Mouse (Mus musculus): ENCODE measurements at regions not wholly inside any gene's neighbourhood (a gene's known extent, or its start where the extent isn't known, plus 50 kb on each side); places are given as distances from the start of the nearest gene placed in this dataset.

DNA sequence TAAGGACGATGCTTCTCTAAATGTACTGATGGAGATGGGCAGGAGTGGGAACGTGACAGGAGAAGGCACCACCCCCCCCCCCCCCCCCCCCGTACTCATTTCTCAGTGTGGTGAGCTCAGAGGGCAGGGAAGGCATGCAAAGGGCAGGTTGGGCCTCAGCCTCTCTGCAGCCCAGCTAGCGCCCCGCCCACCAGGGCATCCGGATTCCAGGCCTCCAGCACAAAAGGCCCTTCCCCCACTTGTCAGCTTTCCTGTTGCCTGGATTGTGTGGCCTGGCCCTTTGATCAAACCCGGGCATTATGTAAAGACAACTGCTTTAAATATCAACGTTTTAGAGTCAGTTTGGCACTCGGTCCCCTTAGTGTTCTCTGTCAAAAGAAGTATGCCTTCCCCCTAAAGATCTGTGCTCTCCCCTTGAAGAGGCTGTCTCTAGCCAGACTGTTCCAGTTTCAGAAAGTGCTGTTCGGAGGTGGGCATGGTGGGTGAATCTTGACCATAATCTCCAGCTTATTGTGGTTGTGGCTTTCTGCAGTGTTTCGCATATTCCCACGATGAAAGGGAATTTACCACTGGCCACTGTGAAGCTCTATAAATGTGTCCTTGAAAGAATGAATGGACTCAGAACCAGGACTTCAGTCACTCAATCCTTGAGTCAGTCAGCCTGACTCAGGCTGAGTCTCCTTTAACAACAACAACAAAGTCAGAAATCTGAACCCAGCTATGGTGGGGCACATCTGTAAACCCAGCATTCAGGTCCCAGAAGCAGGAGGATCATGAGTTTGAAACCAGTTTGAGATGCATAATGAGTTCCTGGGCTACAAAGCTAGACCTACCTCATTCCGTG is 192.4 kb upstream of the Klf3 start:
- no peak for DNase-seq

DNA sequence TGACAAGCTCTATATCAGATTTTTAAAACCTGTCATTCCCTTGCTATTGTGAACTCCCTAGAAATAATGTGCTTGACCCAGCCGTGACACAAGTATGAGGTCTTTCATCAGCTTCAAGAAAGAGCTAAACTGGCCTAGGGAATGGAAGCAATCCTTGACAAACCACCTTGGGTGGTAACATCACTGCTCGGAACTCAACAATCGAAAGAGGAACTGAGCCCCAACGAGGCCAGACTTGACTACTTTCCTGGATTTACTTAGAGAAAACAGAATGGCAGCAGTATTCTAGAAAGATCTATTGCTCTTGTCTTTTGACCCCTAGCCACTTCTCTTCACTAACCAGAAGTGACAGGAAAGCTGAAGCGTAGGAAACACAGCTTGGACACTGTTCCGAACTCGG is 191.2 kb upstream of the Klf3 start:
- no peak for DNase-seq

DNA sequence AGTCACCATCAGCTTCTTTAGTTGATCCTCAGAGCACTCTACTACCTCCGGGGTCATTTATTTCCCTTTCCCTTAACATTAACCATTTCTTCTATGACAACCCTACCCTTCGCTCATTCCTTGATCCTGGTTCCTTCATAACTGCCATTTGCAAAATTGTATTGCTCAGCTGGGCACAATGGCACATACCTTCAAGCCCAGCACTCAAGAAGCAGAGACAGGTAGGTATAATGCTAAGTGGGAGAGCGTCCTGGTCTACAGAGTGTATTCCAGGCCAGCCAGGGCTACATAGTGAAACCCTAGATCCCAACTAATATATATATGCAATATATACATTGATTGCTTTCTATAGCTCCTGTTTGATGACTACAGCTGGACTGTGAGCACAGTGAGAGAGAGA is 189.5 kb upstream of the Klf3 start:
- DNase-seq, result no peak

DNA sequence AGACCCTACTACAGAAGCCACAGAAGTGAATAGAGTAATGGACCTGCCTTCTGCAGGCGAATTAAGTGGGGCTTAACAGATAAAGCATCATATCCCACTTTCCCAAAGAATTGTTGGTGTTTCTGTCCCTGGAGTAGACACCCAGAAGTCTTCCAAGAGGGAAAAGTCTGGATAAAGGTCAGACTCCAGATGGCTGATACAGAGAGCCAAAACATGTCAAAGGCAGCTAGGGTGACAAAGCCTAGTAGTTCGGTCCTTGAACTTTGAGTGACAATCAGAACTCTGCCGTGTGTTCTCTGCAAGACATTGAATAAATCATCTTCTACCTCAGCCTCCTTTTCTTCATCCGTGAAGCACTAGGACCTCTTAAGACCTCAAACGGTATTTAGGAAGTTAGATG is 185.1 kb upstream of the Klf3 start:
- DNase-seq, result no peak

DNA sequence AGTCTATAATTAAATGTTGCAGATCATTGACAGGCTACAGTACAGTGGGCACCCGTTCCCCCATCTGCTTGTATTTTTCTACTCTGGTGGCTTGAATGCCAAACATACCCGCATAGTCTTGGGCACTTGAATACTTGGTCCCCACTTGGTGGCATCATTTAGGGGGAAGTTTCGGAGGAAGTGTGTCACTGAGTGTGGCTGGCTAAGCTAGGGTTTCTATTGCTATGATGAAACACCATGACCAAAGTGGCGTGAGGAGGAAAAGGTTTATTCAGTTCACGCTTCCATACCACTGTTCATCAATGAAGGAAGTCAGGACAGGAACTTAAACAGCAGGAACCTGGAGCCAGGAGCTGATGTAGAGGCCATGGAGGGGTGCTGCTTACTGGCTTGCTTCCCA is 183.4 kb upstream of the Klf3 start:
- no peak for DNase-seq

DNA sequence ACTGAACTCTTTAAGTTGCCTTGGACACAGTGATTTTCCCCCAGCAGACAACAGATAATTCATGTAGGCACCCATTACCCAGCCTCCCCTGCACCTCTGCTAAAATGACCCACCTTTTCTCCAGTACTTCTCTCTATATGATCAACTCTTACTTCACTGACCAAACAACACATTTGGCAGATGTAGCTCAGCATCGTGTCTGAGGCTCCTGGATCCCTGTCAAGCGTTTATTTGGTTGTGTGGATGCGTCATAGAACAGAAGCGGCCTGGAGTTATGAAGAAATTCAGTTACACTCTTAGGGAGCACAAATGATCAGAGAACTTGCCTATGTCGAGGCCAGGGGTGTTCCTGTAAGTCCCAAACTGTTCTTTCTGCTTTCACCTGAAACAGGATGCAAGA is 182.5 kb upstream of the Klf3 start:
- no peak for DNase-seq

DNA sequence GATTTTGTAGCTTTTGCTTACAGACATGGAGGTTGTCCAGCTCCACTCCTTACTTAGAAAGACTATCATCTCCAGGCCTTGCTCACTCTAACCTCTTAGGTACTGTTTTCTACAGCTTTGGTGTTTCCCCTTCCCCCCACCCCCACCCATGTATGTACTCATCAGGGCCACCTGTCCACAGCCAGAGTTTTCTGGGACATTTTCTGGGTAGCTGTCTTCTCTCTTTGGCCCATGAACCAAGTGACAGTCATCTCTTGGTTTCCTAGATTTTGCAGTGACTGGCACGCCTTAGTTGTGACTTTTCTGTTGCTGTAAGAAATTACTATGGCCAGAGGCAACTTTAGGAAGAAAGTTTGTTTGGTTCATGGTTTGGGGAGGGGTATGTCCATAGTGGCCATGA is 181.8 kb upstream of the Klf3 start:
- no peak for DNase-seq

DNA sequence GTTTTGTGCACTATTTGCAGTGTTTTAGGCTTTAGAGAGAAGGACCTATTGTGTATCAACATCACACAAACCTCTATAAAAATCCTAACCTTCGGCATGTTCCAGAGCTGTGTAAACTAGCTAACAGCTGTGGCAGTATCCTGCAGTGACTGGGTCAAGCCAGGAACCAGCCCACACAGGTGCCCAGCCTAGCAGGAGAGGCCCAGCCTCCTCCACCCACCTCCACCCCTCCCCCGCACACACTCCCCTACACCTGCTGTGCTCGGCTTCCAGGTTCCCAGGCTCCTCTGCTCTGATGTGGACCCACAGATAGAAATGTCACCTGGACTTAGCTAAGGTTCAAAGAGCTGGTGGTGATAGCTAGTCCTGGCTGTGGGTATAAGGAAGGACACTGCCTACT is 179.5 kb upstream of the Klf3 start:
- no peak for DNase-seq

DNA sequence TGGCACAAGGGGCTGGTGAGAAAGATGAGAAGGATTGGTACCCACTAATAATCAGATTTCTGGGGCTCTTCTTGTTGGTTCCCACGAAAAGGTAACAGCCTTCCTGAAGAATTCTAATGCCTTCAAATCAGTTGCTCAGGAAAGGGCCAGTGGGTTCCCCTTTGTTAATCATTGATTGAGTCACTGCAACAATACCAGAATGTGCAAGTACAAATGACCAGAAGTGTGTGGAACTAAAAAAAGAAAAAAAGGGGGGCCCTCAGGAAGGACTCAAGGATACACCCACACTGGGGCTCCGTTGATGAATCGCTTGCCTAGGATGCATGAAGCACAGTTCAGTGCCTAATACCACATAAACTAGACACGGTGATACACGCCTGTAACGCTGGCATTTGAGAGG is 179.0 kb upstream of the Klf3 start:
- DNase-seq, result no peak

DNA sequence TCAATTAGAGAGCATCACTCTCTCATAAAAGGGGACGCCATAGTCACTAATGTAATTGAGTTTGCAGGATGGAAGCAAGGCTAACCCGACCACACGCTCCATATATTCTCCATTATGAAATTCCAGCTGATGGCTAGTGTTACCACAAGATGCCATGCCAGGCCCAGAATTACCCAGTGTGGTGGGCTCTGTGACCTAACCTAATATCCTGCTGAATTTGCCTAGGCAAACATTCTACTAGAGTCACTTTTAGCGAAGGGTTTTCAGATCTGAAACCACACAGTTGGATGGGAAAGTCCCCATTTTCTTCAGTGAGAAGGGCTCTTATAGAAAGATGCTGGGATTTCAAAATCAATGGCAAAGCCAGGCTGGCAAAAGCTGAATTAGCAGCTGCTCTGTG is 177.8 kb upstream of the Klf3 start:
- no peak for DNase-seq

DNA sequence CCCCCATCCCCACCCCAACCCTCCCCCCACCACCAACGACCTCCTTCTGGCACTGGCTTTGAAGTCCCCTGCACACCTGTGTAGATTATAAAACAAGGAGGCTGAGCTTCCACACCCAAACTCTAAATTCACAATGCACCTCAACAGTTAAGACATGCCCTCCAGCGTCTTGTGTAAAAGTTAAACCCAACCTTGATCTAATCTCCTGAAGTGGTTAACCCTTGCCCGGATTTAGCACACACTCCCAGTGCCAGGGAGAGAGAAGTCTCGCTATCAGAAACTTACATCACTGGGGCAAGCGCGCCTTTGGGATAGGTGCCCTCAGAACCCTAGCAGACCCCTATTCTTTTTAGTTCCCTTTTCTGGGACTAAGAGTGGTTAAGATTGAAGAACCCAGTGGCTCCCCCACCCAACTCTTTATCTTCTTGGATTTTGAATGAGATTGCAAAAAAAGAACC is 177.3 kb upstream of the Klf3 start:
- DNase-seq, result no peak

DNA sequence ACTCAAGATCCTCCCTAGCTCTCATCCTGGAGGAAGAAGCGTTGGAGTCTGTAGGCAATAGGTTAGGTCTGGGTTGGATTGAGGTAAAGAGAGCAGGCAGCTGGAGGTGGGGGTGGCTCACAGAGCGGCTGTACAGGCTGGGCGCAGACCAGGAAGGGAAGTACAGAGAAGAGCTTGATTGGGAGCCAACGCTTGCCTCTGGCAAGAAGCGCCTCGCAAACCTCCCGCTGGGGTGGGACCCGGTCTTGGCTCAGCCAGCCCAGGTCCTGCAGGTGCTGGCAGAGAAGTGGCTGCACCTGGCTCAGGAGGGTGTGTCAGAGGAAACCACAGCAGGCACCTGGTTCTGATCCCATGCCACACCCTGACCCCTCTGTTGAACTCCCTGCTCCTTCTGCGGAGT is 176.8 kb upstream of the Klf3 start:
- DNase-seq, result peak; percentile 36

DNA sequence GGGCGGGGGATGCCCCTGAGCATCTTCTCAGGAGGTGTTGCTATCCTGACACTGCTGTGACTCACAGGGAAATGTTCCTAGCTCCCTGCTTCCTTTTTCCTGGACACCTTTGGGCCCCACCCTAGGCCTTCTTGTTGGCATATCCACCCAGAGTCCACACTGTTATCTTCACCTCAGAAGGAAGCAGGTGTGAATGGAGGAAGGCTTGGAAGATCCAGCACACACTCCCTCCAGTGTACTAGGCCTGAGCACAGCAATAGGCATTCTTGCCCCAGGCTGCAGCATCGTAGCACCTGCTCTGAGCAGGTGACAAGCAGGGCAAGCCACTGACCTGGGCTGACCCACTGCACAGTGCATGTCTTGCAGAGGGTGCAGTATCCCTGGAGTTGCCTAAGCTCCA is 172.6 kb upstream of the Klf3 start:
- DNase-seq, result no peak

DNA sequence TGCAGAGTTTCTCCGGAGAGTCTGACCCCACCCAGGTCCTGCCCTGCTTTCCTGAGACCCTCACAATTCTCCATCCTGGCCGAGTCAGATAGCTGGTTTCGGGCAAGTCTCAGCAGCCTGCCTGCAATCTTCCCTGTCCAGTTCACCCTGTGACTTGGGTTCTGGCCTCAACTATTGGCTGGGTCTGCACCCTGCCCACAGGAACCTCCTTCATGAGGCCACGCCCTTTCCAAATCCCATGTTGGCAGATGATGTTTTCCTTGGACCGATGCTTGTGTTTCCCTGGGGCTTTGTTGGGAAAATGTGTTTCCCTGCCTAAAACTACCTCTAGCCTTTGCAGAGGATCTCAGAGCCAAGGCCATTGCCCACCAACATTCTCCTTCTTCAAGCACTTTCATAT is 171.0 kb upstream of the Klf3 start:
- no peak for DNase-seq

DNA sequence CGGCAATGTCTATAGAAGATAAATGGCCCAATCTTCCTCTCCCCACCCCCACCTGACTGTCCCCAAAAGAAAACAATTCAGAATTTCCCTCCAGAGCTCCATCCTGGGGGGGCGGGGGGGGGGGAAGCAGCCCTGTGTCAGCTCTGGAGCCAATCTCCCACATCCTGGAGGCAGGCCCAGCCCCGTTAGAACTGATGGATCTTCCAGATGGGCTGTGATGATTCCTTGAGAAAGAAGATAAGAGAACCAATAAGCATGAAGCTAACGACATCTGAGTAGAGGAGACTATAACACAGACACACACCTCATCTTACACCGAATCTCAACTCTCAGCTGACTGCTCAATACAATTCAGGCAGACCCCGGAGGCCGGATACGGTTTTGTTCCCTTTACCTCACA is 169.2 kb upstream of the Klf3 start:
- DNase-seq, result no peak

DNA sequence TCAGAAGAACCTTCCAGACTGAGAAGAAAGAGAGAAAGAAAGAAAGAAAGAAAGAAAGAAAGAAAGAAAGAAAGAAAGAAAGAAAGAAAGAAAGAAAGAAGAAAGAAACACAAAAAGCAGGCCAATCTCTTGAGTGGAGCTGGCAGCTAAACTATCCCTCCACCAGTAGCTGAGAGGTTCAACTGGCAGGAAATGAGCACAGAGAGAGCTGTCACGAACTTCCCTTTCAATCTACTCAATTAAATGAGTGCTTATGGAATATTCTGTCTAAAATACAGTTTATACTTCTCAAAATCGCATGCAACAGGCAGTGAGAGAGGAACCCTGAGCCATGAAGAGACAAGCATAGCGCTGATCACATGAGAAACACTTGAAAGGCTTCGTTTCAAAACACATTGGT is 168.5 kb upstream of the Klf3 start:
- no peak for DNase-seq

DNA sequence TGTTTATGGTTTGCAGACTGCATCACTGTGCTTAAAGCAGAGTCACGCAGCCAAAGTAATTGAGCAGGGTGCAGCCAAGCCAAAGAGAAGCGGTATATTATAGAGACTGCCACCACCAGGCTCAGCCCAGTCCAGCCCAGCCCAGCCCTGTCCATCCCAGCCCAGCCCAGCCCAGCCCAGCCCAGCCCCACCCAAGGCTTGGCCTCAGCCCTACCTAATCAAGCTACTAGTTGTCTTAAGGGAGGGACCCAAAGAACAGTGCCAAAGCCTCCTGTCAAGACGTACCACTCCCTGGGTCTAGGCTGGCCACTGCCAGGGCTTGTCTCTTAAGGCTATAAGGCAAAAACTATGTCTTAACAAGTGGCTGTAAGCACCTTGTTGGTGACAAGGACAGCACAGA is 166.9 kb upstream of the Klf3 start:
- DNase-seq, result no peak

DNA sequence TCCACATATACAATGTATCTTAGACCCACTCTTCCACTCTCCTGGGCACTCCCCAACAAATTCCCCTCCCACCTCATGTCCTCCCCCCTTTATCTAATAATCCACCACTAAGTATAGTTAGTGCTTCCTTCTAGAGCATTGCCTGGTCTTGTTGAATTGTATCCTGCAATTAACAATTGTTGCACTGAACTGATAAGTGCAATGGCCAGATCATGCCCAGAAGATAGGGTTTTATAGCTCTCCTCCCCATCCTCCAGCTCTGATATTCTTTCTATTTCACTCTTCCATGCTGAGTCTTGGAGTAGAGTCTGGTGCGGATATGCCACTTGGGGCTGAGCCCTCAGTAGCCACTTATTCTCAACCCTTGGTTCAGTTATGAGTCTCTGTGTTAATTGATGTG is 159.6 kb upstream of the Klf3 start:
- no peak for DNase-seq

DNA sequence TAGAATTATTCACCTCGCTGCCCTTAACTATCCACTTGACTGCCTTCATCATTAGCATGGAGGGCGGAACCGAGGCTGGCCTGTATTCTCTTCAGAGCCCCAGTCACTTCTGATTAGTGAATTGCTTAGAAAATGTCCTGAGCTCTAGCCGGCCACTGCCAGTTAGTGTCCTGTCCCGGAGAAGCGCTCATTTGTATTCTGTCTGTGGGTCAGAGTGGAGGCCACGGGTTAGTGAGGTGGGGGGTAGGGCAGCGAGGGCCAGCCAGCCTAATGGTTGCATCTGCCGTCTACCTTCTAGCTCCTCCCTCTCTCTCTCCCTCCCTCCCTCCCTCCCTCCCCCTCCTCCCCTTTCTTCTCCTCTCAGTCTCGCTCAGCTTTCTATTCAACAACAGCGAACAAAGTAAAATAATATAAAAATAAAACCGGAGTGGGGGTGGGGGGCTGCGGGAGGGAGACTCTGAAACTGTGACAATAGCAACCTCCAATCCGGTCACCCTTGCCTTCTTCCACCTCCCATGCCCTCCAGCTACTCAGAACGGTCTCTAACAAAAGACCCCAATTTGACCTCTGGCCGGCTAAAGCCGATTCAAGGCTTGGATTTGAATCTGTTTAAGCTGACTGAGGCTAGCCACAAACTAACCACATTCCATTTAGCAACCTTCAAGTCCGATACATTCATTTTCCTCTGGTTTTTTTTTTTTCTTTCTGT is 155.6 kb upstream of the Klf3 start:
- DNase-seq, result peak; percentile 23

DNA sequence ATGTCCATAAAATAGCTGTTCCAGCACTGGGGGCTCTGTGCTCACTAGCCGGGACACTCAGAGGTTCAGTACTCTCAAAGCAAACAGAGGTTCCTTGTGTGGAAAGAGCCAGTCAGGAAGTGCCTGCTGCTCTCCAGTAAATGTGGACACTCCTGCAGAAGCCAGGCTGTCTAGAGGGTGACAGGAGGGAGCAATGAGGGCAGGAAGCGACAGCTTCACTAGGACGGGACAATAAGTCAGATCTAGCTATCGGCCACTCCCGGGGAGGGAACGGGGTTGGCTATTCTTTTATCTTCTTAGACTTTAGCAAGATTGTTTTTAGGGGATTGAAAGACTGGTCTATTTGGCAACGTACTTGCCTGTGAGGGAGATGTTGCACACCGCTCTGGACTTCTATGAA is 154.7 kb upstream of the Klf3 start:
- no peak for DNase-seq

DNA sequence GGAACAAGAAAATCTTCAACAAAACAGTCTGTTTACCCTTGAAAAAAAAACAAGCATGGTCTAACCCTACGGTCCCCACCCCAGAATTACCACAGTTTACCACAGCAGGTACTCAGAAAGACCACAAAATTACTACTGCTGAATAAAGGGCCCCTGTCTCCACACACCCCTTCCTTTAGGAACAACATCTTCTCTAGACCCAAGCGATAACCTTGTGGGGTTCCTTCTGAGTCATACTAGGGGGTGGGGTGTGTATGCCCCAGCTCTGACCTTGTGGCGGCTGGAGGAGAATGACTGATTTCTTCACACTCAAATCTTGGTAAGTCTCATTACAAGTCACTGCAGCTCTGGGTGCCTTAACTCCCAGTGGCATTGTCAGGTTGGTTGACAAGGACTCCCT is 151.8 kb upstream of the Klf3 start:
- DNase-seq, result no peak

DNA sequence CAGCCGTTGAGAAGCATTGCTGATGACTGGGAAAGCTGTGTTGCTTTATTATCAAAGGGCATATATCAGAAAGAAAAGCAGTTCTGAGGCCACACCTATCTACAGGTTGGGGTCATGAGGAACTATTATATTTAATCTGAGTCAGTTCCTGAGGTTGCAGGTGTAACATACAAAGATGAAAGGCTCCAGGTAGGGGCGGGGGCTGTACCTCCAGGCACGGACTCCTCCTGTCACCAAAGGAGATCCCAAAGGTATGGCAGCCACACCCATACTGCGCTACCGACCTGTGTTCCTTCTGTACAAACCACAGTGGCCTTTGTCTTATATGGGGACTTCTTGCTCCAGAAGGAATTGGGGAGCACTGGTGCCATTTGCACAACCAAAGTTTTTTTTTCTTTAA is 149.4 kb upstream of the Klf3 start:
- no peak for DNase-seq

DNA sequence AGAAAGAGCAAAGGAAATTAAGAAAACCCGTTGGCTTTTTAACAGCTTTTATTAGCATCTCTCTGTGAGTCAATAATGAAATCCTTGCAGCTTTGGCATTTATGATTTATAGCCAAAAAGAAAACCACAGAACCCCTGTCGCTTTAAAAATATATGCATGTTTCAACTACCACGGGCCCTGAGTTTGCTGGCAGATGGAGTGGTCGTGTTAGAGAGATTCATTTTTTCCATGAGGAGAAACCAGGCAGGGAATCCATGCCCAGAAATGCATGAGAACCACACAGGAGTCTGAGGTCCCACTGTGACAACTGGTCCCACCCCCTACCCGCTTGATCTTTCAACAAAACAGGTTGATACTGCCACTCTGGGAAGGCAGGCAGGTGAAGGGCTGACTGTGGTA is 147.9 kb upstream of the Klf3 start:
- DNase-seq, result no peak

DNA sequence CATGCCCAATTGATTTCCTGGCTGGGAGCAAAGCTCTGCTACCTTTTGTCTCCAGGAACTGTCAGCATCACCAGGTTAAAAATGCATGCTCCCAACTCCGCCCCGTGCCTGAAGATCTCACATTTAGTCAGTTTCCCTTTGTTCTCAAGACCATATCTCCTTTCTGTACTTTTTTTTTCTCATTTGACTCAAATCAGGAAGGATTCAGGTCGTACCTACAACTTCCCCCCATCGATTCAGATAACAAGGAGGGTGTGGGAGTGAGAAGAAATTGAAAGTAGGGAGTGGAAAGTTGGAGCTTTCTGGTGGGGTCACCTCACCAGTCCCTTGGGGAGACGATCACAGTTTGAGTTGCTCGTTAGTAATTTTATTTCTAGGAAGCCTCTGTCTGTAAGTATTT is 141.2 kb upstream of the Klf3 start:
- no peak for DNase-seq

DNA sequence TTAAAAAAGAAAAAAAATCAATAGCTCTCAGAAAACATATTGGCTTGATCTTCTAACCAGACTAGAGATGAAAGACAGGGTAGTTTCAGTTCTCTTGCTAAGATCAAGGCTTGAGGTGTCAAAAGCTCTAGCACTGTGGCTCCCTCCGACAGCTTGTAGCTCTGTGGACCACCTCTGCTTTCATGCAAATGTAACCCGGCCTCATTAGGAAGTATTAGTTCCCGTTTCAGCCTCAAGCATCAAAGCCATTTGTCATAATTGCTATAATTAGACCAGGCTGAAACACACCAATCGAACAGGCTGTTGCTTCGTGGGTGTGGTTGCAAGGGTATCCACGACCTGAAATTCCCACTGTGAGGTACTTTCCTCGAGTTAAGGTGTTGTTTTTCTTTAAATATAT is 140.7 kb upstream of the Klf3 start:
- no peak for DNase-seq

Data from layer of hippocampus, adult 9-11 months (tissue).